ENCODE assay signal across 18 mouse cellular contexts in genomic region chr4:31609559-31609958, GRCm38 (mm10).
DNase-seq lines count a peak whose midpoint lies in the region; ATAC-seq and TF ChIP-seq lines count a peak whose summit lies in the region.
"Had no signal": no experiment of that assay in that cellular context is flagged by ENCODE, and none has a peak within 500 bp of the region (broad histone marks: within the 10 kb centered on the region; RNA-seq: fewer than 3 reads in every experiment).

No protein-coding gene starts in this region.

- no peak for TF ChIP-seq CTCF in C2C12 (IDR thresholded peaks at IDR 0.05; ENCODE audit: control insufficient read depth, insufficient read depth, insufficient read length)
- no peak for TF ChIP-seq CTCF in embryonic fibroblast, embryonic 13.5 days (IDR thresholded peaks at IDR 0.05; ENCODE audit: borderline replicate concordance, insufficient read depth, low read length)

- peak; percentile 45 for DNase-seq in urinary bladder, postnatal 14 days (ENCODE audit: low spot score)
- DNase-seq in urinary bladder, adult 2 months (ENCODE audit: low spot score): no peak
- DNase-seq in right cerebral cortex, postnatal 25 days: no peak
- DNase-seq: adrenal gland, adult 2 months; adrenal gland, postnatal 25 days; gastrocnemius, postnatal 36 days; heart, adult 11 months; heart, postnatal 36 days had no signal

- H3K4me3 ChIP-seq in C2C12 (ENCODE audit: insufficient read depth, poor library complexity, severe bottlenecking): no peak overlapping the region
- no peak overlapping the region for H3K4me3 ChIP-seq in embryonic fibroblast, embryonic 13.5 days (ENCODE audit: insufficient read depth, low read length)
- H3K4me3 ChIP-seq: embryonic facial prominence, embryonic 13.5 days; forebrain, embryonic 10.5 days; heart, embryonic 13.5 days had no signal

- no peaks in the 10 kb centered on the region for H3K79me3 ChIP-seq in C2C12 (ENCODE audit: low read depth)

- no peak for TF ChIP-seq POLR2A in embryonic fibroblast, embryonic 13.5 days (IDR thresholded peaks at IDR 0.05; ENCODE audit: low read depth, low read length)

- H3K4me1 ChIP-seq in embryonic fibroblast, embryonic 13.5 days (ENCODE audit: control insufficient read depth, insufficient read depth, low read length): peaks cover 11% of the 10 kb centered on the region; the same call in 1 of the 2 replicates

- no peak overlapping the region for H3ac ChIP-seq in C2C12 (ENCODE audit: control insufficient read depth, insufficient read length, low read depth)

- H3K79me2 ChIP-seq in C2C12 (ENCODE audit: control insufficient read depth, insufficient read depth): no peaks in the 10 kb centered on the region

- no peaks in the 10 kb centered on the region for H3K36me3 ChIP-seq in C2C12 (ENCODE audit: control insufficient read depth, insufficient read depth)
- H3K36me3 ChIP-seq: embryonic facial prominence, embryonic 13.5 days; forebrain, embryonic 10.5 days; G1E; heart, embryonic 13.5 days had no signal

- ATAC-seq in frontal cortex, adult (ENCODE audit: low TSS enrichment): no peak
- ATAC-seq: CD4-positive, CD25-positive, alpha-beta regulatory T cell, adult 4 months; hindbrain, embryonic 16.5 days; inflammation-experienced regulatory T-cells, adult 6 months had no signal

- H3K27ac ChIP-seq in embryonic fibroblast, embryonic 13.5 days (ENCODE audit: insufficient read depth, low read length): 0 out of 2 replicates have a peak overlapping the region, but pooled peaks have one; percentile 32
- H3K27ac ChIP-seq: embryonic facial prominence, embryonic 13.5 days; forebrain, embryonic 10.5 days; heart, embryonic 13.5 days had no signal

- H3K27me3 ChIP-seq in C2C12 (ENCODE audit: control insufficient read depth, insufficient read depth, insufficient read length): no peaks in the 10 kb centered on the region
- H3K27me3 ChIP-seq: embryonic facial prominence, embryonic 13.5 days; heart, embryonic 13.5 days had no signal

TF ChIP-seq in C2C12, 6 proteins besides CTCF, POLR2A, EP300 and RAD21:
- TF ChIP-seq USF1 (IDR thresholded peaks at IDR 0.05; ENCODE audit: low read depth) (no peak), MYOG (IDR thresholded peaks at IDR 0.05; ENCODE audit: control insufficient read depth, extremely low read depth, insufficient read length) (no peak), FOSL1 (IDR thresholded peaks at IDR 0.05; ENCODE audit: insufficient read depth, low read length, poor library complexity, severe bottlenecking) (no peak), MYOD1 (IDR thresholded peaks at IDR 0.05; ENCODE audit: control insufficient read depth, insufficient read length, low read depth) (peak; percentile 11), MAX (IDR thresholded peaks at IDR 0.05) (no peak), CEBPB (IDR thresholded peaks at IDR 0.05; ENCODE audit: low read depth) (no peak)
